Mouse (Mus musculus) CD4-positive, CD25-positive, alpha-beta regulatory T cell, adult 2 months (primary cell): ENCODE results near the gene Inafm2.

Source experiments
- DNase-seq: peaks from one replicate; pipeline ENCODE4 v3.0.0-alpha.2; 2012; ENCODE audit warnings: low read depth, low spot score

Gene Inafm2

DNA sequence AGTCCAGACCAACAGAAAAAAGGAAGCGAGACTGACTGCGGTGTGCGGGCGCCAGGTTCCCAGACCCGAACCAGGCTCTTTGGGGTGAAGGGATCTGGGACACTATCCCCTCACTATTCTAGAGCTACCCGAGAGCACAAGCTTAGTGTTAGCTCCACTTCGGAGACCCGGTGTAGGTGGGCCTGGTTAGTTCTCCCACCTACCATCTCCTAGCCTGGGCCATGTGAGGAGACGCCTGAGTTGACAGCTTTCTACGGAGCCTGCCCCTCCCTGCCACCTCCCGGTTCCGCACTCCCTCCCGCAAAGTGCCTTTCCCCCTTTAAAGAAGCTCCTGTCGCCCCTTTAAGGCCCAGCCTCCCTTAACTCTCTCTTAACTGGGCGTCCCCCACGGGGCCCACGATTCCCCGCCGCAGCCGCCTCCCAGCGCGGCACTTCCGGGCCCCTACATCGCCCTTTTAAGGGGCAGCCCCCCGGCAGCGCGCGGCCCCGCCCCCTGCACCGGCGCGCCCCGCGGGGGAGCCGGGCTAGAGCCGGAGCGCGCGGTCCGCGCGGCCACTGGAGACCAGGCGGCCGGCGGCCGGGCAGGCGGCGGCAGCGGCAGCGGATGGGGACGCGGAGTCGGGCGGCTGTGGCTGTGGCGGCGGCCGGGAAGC lies at the start of gene Inafm2:
TSS of gene Inafm2 (plus strand) at position 527 of the 653 bp plus-strand sequence.
- DNase-seq: peak; percentile 89

GRCm38 (mm10) chr2:118696451-118697308 lies 48.9 kb upstream of the Inafm2 start:
- no peak for DNase-seq

- no peak for DNase-seq
Observed at GRCm38 (mm10) chr2:118697311-118697877, 48.2 kb upstream of the Inafm2 start.

DNA sequence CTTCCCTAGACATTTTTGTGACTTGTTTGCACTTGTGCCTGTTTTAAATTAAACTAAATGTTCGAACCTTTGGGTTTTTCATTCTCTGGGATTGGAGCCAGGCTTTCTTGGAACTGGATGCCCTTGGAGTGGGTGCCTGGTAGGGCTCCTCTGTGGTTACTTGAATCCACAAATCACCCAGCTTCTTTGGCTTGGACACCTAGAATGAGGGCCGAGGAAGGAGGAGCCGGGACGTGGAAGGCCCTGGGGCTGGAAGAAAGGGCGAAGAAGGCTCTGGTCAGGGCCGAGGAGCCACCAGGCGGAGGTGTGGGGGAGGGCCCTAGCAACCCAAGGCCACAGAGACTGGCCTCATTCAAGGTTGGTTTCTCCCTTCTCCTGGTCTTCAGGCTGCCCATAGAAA lies 47.6 kb upstream of the Inafm2 start:
- DNase-seq: no peak

- peak; percentile 85 for DNase-seq
Observed at GRCm38 (mm10) chr2:118700179-118701062, 45.1 kb upstream of the Inafm2 start.

DNA sequence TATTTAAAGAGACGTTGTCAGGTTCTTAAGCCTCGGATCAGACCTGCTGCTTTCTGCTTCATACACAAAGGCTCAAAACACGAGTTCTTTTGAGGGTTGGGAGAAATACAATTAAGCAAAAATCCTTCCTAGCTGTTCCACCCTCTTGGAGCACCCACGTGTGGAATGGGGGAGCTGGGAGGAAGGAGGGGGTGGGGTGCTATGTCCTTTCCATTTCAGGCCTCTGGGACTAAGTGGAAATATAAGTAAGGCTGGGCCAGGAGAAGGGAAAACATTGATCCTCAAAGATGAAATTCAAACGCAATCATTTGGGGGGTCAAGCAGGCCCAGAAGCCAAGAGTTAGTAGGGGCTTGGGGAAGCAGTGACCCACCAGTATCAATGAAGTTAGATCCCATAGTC lies 44.4 kb upstream of the Inafm2 start:
- DNase-seq: no peak

DNA sequence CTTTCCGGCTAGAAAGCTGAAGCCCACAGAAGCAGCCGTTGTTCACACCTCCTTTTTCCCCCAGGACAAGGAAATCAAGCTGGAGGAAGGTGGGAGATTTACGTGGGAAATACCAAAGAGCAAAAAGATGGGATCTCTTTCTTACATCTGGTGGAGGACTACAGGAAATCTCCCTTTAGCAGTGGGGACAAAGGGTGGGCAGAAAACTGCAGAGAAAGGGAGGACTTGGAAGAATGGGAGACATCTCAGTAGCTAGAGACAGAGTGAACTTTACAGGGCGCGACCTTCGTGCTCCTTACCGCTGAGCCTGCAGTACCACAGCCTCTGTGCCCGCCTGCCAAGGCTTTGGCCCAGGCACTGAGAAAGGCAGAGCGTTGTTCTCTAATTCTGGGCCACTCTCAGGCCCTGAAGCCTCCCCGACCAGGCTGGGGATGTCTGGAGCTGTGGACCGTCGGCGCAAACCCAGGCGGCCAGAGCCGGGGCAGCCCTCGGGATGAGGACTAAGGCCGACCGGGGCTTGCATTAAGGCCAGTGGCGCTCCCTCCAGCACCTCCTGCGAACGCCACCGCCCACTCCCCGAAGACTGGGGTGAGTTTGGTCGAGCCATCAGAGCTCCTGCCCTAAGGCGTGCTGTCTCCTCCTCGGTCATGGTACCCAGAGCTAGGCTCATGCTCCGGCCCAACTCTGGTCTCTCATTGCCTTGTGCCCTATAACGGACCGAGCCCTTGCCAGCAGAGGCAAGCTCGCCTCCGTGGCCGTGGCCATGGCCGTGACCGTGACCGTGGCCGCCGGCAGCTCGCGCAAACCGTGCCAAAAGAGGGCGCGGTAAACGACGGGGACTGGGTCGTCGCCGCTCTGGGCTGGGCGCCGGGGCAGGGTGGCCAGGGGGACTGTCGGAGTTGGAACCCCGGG lies 43.3 kb upstream of the Inafm2 start:
- no peak for DNase-seq

GRCm38 (mm10) chr2:118702883-118703761 lies 42.4 kb upstream of the Inafm2 start:
- peak; percentile 44 for DNase-seq

DNA sequence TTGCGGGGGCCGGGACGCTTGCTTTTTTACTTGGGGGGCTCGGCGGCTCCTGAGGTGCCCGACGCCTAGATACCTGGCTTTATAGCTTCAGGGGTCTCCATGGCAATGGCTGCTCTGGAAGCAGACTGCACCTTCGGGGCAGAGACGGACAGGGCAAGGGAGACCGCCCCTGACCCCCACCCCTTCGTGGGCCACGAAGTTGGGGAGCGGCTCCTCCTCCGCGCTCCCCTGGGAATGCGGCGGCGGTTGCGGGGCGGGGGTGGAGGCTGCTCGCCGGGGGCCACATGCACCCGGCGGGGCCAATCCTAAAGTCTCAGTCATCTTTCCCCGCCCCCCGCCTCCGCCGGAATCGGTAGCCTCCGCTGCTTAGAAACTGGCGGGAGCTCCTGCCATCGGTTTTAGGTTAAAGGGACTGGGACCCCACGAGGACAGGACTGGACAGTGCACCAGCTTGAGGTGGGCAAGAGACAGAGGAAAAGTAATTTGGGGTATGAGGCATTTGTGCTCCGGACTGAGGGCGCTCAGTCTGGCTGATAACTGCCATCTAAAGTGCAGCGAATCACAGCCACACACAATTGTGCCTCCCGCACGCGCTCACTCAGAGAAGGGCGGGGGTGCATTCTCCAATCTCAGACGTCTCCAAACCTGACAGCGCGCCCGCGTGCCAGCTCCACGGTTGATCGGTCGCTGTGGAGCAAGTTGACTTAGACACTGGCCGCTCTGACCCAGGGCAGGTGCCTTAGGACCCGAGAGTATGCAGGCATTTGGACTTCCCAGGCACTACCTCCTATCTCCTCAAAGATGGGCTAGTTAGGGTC lies 41.4 kb upstream of the Inafm2 start, which contains the start of gene Ankrd63:
TSS of gene Ankrd63 (minus strand) at position 51 of the 818 bp plus-strand sequence.
- DNase-seq: peak; percentile 51

DNA sequence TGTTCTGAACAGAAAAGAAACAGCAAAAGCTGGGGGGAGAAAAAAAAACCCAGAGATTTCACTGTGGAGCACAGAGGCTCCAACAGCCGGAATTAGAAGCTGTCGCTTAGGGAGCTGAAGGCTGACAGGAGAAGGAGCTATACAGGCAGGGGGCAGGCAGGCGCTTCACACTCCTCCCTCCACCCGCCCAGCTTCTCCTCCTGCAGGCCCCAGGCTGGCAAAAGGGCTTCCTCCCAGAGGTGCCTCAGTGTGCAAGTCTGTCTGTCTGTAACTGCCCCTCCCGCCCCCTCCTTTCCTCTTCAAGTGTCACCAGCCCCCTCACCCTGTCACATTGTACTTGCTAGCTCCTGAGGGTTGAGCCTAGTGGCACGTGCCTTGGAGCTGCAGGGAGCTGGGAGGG lies 39.1 kb upstream of the Inafm2 start:
- DNase-seq: peak; percentile 36

DNA sequence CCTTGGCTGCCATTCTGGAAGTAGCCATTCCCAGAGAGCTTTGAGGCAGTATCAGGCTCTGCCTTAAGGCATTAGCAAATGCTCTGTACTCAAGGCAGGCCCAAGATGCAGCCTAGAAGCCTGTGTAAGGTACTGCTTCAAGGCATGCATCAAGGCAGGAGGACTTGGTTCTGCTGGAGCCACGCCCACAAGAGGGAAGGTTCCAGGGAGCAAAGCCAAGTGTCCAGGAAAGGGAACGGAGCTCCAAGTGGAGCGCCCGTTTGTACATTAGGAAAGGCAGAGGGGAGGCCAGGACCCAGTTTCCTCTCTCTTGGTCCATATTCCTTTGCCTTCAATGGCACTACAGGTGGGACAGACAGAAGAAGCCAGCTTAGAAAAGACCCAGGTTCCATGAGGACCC lies 37.1 kb upstream of the Inafm2 start:
- no peak for DNase-seq

GRCm38 (mm10) chr2:118709655-118710221 lies 35.8 kb upstream of the Inafm2 start:
- no peak for DNase-seq

DNA sequence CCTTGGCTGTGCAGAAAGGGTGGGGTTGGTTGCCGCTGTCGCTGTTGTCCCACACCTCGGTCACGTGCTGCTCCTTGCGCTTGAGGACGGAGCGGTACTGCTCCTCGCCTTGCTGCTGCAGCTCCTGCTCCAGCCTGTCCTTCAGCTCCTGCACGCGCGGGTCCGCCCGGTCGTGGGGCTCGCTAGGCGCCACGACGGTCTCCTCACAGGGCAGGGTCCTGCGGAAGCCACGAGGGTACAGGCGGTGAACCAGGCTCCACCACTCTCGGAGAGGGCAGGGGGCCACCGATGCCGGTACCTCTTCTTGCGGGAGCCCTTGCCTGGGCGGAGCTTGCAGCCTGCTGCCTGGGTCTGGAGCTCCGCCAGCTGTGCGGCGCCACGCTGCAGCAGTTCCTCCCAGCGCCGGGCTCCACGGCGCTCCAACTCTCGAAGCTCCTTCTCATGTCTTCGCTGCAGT lies 34.5 kb upstream of the Inafm2 start:
- peak; percentile 33 for DNase-seq

- no peak for DNase-seq
Observed at GRCm38 (mm10) chr2:118713631-118714030, 31.9 kb upstream of the Inafm2 start.

DNA sequence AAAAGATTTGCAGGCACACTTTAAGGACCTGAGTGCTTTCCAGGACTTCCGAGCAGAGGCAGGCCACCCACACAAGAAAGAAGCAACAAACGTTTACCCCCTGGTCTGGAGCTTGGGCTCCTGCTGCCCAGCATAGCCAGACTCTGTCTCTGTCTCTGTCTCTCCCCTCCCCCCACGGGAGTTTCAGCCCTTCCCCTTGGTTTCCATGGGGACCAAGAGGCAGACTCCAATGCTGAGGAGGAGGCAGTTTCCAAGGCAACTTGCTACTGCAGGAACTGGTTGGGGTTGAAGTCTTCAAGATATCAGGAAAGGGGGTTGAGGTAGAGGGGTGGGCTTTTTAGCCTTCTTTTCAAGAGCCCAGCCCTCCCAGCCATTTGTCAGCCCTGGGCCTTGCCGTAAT lies 31.3 kb upstream of the Inafm2 start:
- no peak for DNase-seq

DNA sequence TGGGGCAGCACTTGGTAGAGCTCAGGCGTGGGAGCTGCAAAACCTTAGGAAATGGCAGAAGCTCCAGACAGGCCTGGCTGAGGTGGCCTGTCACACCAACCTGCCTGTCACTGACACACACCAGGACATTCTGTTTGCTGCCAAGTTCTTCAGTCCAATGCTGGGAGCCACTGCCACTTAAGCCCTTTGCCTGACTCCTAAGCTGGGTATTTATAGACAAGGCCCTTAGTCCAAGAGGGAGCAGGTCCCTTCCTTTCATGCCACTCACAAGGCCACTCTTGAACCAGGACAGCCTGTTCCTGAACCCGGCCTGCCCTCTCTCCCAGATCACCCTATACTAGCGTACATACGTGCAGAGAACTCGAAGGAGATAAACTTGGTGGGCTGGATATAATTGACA lies 28.9 kb upstream of the Inafm2 start:
- DNase-seq: no peak

DNA sequence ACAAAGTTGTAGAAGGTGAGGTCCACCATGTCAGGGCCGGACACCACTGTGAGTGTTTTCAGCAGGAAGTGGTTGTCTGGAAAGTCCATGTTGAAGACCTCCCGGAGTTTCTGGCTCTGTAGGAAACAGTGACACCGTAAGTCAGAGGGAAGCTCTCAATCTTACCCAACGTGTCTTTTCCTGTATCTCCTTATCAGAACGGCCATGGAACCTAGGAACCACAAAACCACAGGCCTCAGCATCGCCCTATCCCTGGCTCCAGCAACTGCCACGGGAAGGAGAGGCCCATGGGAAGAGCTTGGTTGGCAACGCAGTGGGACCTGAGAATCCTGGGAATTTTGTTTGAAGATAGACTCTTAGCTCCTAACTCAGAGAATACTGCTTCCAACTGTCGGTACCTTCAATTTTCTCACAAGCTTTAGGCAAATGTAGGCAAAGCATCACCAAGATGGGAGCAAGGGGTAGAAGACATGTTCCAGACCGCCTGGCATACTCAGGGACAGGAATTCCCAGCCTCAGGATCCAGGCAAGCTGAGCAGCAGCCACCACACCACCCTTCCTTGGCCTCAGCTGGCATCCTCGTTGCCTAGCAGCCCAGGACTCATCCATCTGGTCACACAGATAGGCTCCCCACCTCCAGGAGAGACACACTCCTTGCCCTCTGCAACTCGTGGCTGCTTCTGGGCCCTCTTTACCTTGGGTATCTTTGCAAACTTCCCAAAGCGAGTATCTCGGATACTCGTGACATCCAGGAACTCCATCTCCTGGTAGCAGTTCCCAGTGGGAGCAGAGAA lies 21.7 kb upstream of the Inafm2 start:
- no peak for DNase-seq
